Mouse (Mus musculus) midbrain, postnatal 0 days (tissue): Measurements from ENCODE around the gene Nr2f1. TPM values are rescaled to one million over a fixed set of nuclear protein-coding genes. Genes with fewer than 3 reads are reported as not detected.
A peak's percentile ranks its signal among the peaks of the same experiment; 100 is the strongest.

Experiments used
- ATAC-seq: fragments of 200-750 bp; cut with Nextera tagmentation; 2 replicates; pipeline ENCODE4 v1.8.0; 2017; ENCODE audit warnings: moderate number of reproducible peaks, mild to moderate bottlenecking, moderate TSS enrichment, moderate library complexity; ENCODE audit not compliant: low FRiP score
- DNase-seq: peaks from one replicate; pipeline ENCODE4 v3.0.0-alpha.2; 2015; ENCODE audit warnings: low spot score
- H3K27ac ChIP-seq: fragments of 300-500 bp; sonication (generic); 2 replicates; pipeline ENCODE4 v1.5.1; 2014; ENCODE audit warnings: low read depth, mild to moderate bottlenecking, low read length, mixed read lengths
- H3K27me3 ChIP-seq: fragments of 300-500 bp; sonication (generic); 2 replicates; pipeline ENCODE4 v1.6.1; 2014; ENCODE audit warnings: low read length, control low read depth, mixed read lengths; ENCODE audit not compliant: insufficient read depth
- H3K36me3 ChIP-seq: fragments of 300-500 bp; sonication (generic); 2 replicates; pipeline ENCODE4 v1.6.1; 2014; ENCODE audit warnings: low read length, control low read depth, mixed read lengths; ENCODE audit not compliant: insufficient read depth
- H3K4me1 ChIP-seq: fragments of 300-500 bp; sonication (generic); 2 replicates; pipeline ENCODE4 v1.6.1; 2014; ENCODE audit warnings: mild to moderate bottlenecking, control low read depth, antibody characterized with exemption, low read length, mixed read lengths; ENCODE audit not compliant: insufficient read depth
- H3K4me2 ChIP-seq: fragments of 300-500 bp; sonication (generic); 2 replicates; pipeline ENCODE4 v1.6.1; 2014; ENCODE audit warnings: low read depth, mild to moderate bottlenecking, low read length, mixed read lengths; ENCODE audit not compliant: poor library complexity, severe bottlenecking
- H3K4me3 ChIP-seq: fragments of 300-500 bp; sonication (generic); 2 replicates; pipeline ENCODE4 v1.5.1; 2014; ENCODE audit warnings: low read depth, mild to moderate bottlenecking, low read length, moderate library complexity
- H3K9ac ChIP-seq: fragments of 300-500 bp; sonication (generic); replicated peaks from 2 replicates; pipeline ENCODE4 v1.6.1; 2014; ENCODE audit warnings: mild to moderate bottlenecking, low read length, moderate library complexity, mixed read lengths; ENCODE audit not compliant: poor library complexity, severe bottlenecking
- H3K9me3 ChIP-seq: fragments of 300-500 bp; sonication (generic); 2 replicates; pipeline ENCODE4 v1.6.1; 2016; ENCODE audit warnings: low read length, control low read depth
- CTCF ChIP-seq: IDR thresholded peaks from 2 replicates; pipeline ENCODE4 v1.5.1; 2016; ENCODE audit warnings: antibody characterized with exemption, mild to moderate bottlenecking
- WGBS: fragments of 180-500 bp; shearing (Covaris S2); extraction: QIAGEN DNeasy Blood & Tissue Kit; methylation state at CpG from one replicate; pipeline ENCODE4 v1.1.7; 2014; 5-methylcytosine and 5-hydroxymethylcytosine counted together
- polyA plus RNA-seq: library from polyadenylated mRNA; unstranded; fragments of >200 nt; fragmentation: Nextera tagmentation; extraction: Ambion mirVana; gene quantifications from 2 replicates; pipeline ENCODE4 v1.2.1, GENCODE M21; 2015
- total RNA-seq: library from RNA; depleted of rRNA; stranded (reverse); fragments of >200 nt; gene quantifications from 2 replicates; pipeline ENCODE4 v1.2.3, GENCODE M21; 2014

The Nr2f1 gene
- total and polyA plus RNA-seq, 2 experiments from 2014 or later: 55.5 to 184 TPM

DNA sequence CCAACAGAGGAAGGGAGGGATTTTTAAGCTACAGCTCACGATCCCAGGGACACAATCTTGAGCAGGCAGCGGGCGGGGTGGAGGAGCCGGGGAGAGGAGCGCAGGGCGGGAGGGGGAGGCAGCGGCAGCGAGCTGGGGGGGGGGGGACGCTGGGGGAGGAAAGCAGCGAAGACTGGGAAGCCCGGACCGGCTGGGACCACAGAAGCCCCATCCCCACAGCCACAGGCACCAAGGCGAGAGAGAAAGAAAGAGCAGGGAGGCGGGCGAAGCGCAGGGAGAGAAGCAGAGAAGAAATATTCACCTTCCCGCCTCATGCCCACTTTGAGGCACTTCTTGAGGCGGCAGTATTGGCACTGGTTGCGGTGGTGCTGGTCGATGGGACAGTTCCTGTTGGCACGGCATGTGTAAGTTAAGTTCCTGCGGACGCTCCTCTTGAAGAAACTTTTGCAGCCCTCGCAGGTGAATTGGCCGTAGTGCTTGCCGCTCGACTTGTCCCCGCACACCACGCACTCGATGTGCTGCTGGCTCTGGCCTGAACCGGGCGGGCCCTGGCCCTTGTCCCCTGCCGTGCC lies 1.7 kb downstream of the Nr2f1 start:
- TF ChIP-seq CTCF: no peak

DNA sequence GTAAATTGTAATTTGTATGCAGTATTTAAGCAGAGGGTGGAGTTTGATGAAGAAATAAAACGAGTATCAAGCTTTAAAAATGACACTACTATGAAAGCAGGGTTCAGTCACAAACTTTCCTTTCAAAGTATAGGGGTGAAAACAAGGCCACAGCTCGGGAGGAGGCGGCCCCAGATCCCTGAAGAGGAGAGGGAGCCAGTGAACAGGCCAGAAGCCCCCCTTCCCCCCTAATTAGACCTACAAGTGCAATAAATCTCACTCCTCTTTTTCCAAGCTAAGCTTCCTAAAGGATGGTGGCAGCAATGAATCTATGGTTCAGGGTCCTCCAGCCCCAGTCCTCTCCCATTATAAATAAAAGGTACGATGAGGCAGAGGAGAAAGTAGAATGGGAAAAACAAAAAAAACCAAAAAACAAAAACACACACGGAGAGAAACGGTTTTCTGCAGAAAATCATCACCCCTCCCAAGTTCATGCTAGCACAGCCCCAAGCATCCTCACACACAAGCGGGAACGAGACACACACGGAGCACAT lies 2.2 kb downstream of the Nr2f1 start:
- peak overlapping the region; percentile 96 for H3K27ac ChIP-seq
- DNase-seq: no peak
- under 1% methylated on average over 9 of the region's 9 CpGs for WGBS

More for the DNA sequence above, 1.7 kb downstream of the Nr2f1 start:
- Histone ChIP-seq H3K27ac (peak overlapping the region; percentile 96), H3K36me3 (peaks cover 5% of the 10 kb centered on the region; the same call in 1 of the 2 replicates), H3K4me3 (peak overlapping the region; percentile 87), H3K4me1 (no peaks in the 10 kb centered on the region), H3K9me3 (no peaks in the 10 kb centered on the region), H3K9ac (peak overlapping the region; percentile 85), H3K4me2 (peak overlapping the region; percentile 83), H3K27me3 (no peaks in the 10 kb centered on the region)
- DNase-seq (no peak), ATAC-seq (no peak)
- WGBS: 2% methylated on average over 30 of the region's 33 CpGs

DNA sequence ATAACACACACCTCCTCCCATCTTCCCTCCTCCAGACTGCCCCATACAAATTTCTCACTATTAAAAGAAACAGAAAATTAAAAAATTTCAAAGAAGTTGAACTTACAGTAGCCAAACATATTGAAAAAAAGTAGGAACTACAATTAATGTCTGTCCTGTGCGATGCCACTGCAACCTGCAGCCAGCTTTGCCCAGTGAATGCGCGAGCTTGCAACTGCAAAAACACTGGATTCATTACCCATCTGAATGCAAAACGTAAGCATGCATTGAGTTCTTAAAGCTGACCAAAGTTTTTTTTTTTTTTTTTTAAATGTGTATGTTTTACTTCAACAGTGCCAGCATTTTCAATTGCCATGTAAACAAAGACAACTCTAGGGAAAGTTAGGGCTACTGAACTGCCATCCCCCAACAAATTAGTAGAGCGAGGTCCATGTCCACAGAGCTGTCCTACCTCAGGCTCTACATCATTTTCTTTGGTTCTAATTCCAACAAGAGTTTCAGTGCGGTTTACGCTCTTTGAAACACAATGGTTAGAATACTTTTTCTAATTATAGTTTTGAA lies 3.2 kb downstream of the Nr2f1 start:
- peak overlapping the region; percentile 42; the same call in 1 of the 2 replicates for H3K9ac ChIP-seq
- ATAC-seq: no peak
- H3K27ac ChIP-seq: peak overlapping the region; percentile 81; the same call in 1 of the 2 replicates
- no peak for DNase-seq
- H3K4me1 ChIP-seq: no peaks in the 10 kb centered on the region
- H3K36me3 ChIP-seq: peaks cover 5% of the 10 kb centered on the region; the same call in 1 of the 2 replicates
- H3K9me3 ChIP-seq: no peaks in the 10 kb centered on the region
- H3K4me2 ChIP-seq: peak overlapping the region; percentile 56
- 17% methylated on average over 7 of the region's 7 CpGs for WGBS
- no peaks in the 10 kb centered on the region for H3K27me3 ChIP-seq
- TF ChIP-seq CTCF: no peak
- peak overlapping the region; percentile 87 for H3K4me3 ChIP-seq

More for the DNA sequence above, 2.2 kb downstream of the Nr2f1 start:
- H3K4me2 ChIP-seq: peak overlapping the region; percentile 83
- no peaks in the 10 kb centered on the region for H3K27me3 ChIP-seq
- peak overlapping the region; percentile 85 for H3K9ac ChIP-seq
- peak overlapping the region; percentile 87 for H3K4me3 ChIP-seq
- no peaks in the 10 kb centered on the region for H3K9me3 ChIP-seq
- no peak for TF ChIP-seq CTCF
- no peak for ATAC-seq
- peaks cover 5% of the 10 kb centered on the region; the same call in 1 of the 2 replicates for H3K36me3 ChIP-seq
- H3K4me1 ChIP-seq: no peaks in the 10 kb centered on the region

DNA sequence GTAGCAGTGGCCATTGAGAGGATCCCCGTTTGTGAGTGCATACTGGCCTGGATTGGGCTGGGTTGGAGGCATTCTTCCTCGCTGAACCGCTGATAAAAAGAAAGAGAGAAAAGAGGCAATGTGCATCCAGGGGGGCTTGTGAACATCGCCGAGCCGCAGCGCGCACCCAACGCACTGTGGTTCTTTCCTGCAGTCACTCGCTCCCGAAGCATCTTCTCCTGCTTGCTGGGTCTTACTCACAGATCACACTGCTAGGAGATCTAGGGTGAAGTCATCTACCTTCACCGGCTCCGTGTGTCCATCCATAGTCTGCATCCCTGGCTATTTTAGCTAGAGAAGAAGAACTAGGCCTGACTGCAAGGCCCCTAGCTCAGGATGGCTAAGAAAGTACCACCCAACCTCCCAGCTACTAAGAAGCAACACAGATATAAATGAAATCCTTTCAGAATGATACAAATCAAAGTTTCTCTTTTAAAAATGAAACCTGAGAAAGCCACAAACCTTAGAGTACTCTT lies 3.9 kb downstream of the Nr2f1 start:
- H3K4me1 ChIP-seq: no peaks in the 10 kb centered on the region
- ATAC-seq (no peak), DNase-seq (no peak)
- peak overlapping the region; percentile 81 for H3K27ac ChIP-seq
- WGBS: 16% methylated on average over 12 of the region's 13 CpGs
- H3K4me2 ChIP-seq: peak overlapping the region; percentile 56
- no peaks in the 10 kb centered on the region for H3K9me3 ChIP-seq
- peaks cover 5% of the 10 kb centered on the region; the same call in 1 of the 2 replicates for H3K36me3 ChIP-seq
- no peak for TF ChIP-seq CTCF
- H3K27me3 ChIP-seq: no peaks in the 10 kb centered on the region
- peak overlapping the region; percentile 87 for H3K4me3 ChIP-seq
- H3K9ac ChIP-seq: peak overlapping the region; percentile 72

DNA sequence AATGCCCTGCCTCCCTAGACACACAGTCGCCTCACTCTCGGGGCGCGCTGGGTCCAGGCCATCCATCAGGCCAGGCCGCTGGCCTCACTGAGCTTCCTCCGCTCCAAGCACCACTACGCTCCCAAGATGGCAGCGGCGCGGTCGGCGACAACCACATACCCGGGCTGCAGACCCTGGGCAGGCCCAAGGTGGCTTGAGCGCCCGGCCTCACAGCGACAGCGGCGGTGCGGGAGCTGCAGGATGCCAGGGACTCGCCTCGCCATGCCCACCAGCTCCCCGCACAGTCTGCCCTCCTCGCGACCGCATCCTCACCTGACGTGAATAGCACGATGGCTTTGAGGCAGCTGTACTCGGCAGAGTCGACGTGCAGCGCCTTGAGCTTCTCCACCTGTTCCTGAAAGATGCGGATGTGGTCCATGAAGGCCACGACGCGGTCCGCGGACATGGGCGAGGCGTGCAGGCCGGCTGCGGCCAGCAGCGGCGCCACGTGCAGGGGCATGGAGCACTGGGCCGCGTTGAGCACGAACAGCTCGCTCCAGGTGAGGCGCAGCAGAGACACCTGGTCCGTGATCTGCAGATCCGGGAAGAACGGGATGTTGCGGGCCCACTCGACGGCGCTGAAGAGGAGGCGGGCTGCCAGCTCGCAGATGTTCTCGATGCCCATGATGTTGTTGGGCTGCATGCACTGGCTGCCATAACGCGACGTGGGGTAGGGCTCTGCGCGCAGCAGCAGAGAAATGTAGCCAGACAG lies 4.5 kb downstream of the Nr2f1 start:
- 2% methylated on average over 63 of the region's 64 CpGs for WGBS
- ATAC-seq (peak; percentile 41; the same call in 1 of the 2 replicates), DNase-seq (no peak)
- Histone ChIP-seq H3K9ac (peak overlapping the region; percentile 72), H3K27ac (peak overlapping the region; percentile 81), H3K4me2 (peak overlapping the region; percentile 56), H3K36me3 (peaks cover 5% of the 10 kb centered on the region; the same call in 1 of the 2 replicates), H3K4me3 (peak overlapping the region; percentile 87), H3K9me3 (no peaks in the 10 kb centered on the region), H3K4me1 (peaks cover 2% of the 10 kb centered on the region; the same call in 1 of the 2 replicates), H3K27me3 (no peaks in the 10 kb centered on the region)
- TF ChIP-seq CTCF: no peak
